Mouse (Mus musculus) urinary bladder, adult 18-20 months (tissue): Measurements from ENCODE around the gene Rpp40.

Source experiments
- DNase-seq, 2 experiments: peaks; one replicate each; pipeline ENCODE4 v3.0.0; 2022; ENCODE audit warnings: low spot score in 2 of 2, mixed read lengths in 2 of 2

The Rpp40 gene

GRCm38 (mm10) chr13:35851581-35851980 is 54.6 kb downstream of the Rpp40 start:
- no peak for DNase-seq

GRCm38 (mm10) chr13:35848694-35849093 is 57.5 kb downstream of the Rpp40 start:
- DNase-seq = peak in 1 of 2 experiments; percentile 4

- no peak for DNase-seq
Measured at GRCm38 (mm10) chr13:35845306-35845705, 60.9 kb downstream of the Rpp40 start.
